Mouse (Mus musculus): ENCODE data around the gene Hpn. TPM values are rescaled to one million over a fixed set of nuclear protein-coding genes. Genes with fewer than 3 reads are reported as not detected.

The Hpn gene
- total RNA-seq, 2 experiments from 2014 or later, result 14.0 to 15.9 TPM

- no peak for TF ChIP-seq CTCF (IDR thresholded peaks at IDR 0.05)
- Histone ChIP-seq H3K27ac (peak overlapping the region; percentile 93), H3K4me3 (peak overlapping the region; percentile 40; the same call in 1 of the 2 replicates)
- DNase-seq, result peak; percentile 91
- intact Hi-C loops (cut with DNase I), result no loop called here
These were observed 3.4 kb upstream of the Hpn start for GRCm38 (mm10) chr7:31118486-31118885.

- H3K4me3 ChIP-seq, result peak overlapping the region; percentile 46
- intact Hi-C loops (cut with DNase I), result no loop called here
- DNase-seq, result no peak
- TF ChIP-seq CTCF (IDR thresholded peaks at IDR 0.05), result no peak
- H3K27ac ChIP-seq, result peak overlapping the region; percentile 93
These were observed 2.4 kb upstream of the Hpn start for GRCm38 (mm10) chr7:31117465-31117864.

- Histone ChIP-seq H3K27ac (peak overlapping the region; percentile 93), H3K4me3 (peak overlapping the region; percentile 46)
- peak; percentile 56 for DNase-seq
- TF ChIP-seq CTCF (IDR thresholded peaks at IDR 0.05), result no peak
- intact Hi-C loops (cut with DNase I), result no loop called here
These were observed 1.6 kb upstream of the Hpn start for GRCm38 (mm10) chr7:31116721-31117145.

- peak overlapping the region; percentile 93 for H3K27ac ChIP-seq
- peak; percentile 89 for DNase-seq
- H3K4me3 ChIP-seq, result peak overlapping the region; percentile 46
- TF ChIP-seq CTCF (IDR thresholded peaks at IDR 0.05), result no peak
- intact Hi-C loops (cut with DNase I), result no loop called here
These were observed 525 bp upstream of the Hpn start for GRCm38 (mm10) chr7:31115587-31116043.

- Histone ChIP-seq H3K4me3 (no peak overlapping the region; the same call in 1 of the 2 replicates), H3K27ac (peak overlapping the region; percentile 93)
- intact Hi-C loops (cut with DNase I), result no loop called here
- peak; percentile 56 for DNase-seq
- peak; percentile 23; the same call in 1 of the 2 replicates for TF ChIP-seq CTCF (IDR thresholded peaks at IDR 0.05)
These were observed 444 bp downstream of the Hpn start for GRCm38 (mm10) chr7:31114646-31115045.

GRCm38 (mm10) chr7:31113800-31114199 is 1.3 kb downstream of the Hpn start:
- intact Hi-C loops (cut with DNase I), result no loop called here
- DNase-seq, result no peak
- TF ChIP-seq CTCF (IDR thresholded peaks at IDR 0.05), result no peak
- Histone ChIP-seq H3K27ac (no peak overlapping the region; the same call in 1 of the 2 replicates), H3K4me3 (no peak overlapping the region)

GRCm38 (mm10) chr7:31112036-31112435 is 3.1 kb downstream of the Hpn start:
- Histone ChIP-seq H3K4me3 (no peak overlapping the region), H3K27ac (peak overlapping the region; percentile 35; the same call in 1 of the 2 replicates)
- TF ChIP-seq CTCF (IDR thresholded peaks at IDR 0.05), result no peak
- intact Hi-C loops (cut with DNase I), result no loop called here
- DNase-seq, result no peak

GRCm38 (mm10) chr7:31110861-31111385 is 4.2 kb downstream of the Hpn start:
- no peak overlapping the region for H3K4me3 ChIP-seq
- H3K27ac ChIP-seq, result peak overlapping the region; percentile 83
- TF ChIP-seq CTCF (IDR thresholded peaks at IDR 0.05), result no peak
- DNase-seq, result no peak
- intact Hi-C loops (cut with DNase I), result no loop called here

- Histone ChIP-seq H3K27ac (peak overlapping the region; percentile 83), H3K4me3 (no peak overlapping the region)
- TF ChIP-seq CTCF (IDR thresholded peaks at IDR 0.05), result no peak
- intact Hi-C loops (cut with DNase I), result no loop called here
- DNase-seq, result no peak
These were observed 5.3 kb downstream of the Hpn start for GRCm38 (mm10) chr7:31109796-31110195.

- Histone ChIP-seq H3K27ac (peak overlapping the region; percentile 83), H3K4me3 (peak overlapping the region; percentile 57)
- intact Hi-C loops (cut with DNase I), result no loop called here
- peak; percentile 79 for DNase-seq
- no peak for TF ChIP-seq CTCF (IDR thresholded peaks at IDR 0.05)
These were observed 6.0 kb downstream of the Hpn start for GRCm38 (mm10) chr7:31109091-31109490.

- Histone ChIP-seq H3K27ac (peak overlapping the region; percentile 83; the same call in 1 of the 2 replicates), H3K4me3 (0 out of 2 replicates have a peak overlapping the region, but pooled peaks have one; percentile 0)
- TF ChIP-seq CTCF (IDR thresholded peaks at IDR 0.05), result no peak
- intact Hi-C loops (cut with DNase I), result no loop called here
- DNase-seq, result no peak
These were observed 7.3 kb downstream of the Hpn start for GRCm38 (mm10) chr7:31107781-31108180.

GRCm38 (mm10) chr7:31106166-31106565 is 8.9 kb downstream of the Hpn start:
- intact Hi-C loops (cut with DNase I), result no loop called here
- TF ChIP-seq CTCF (IDR thresholded peaks at IDR 0.05), result no peak
- Histone ChIP-seq H3K4me3 (no peak overlapping the region), H3K27ac (no peak overlapping the region; the same call in 1 of the 2 replicates)
- no peak for DNase-seq

GRCm38 (mm10) chr7:31105061-31105768 is 9.9 kb downstream of the Hpn start:
- H3K4me3 ChIP-seq, result no peak overlapping the region
- TF ChIP-seq CTCF (IDR thresholded peaks at IDR 0.05), result peak; percentile 83
- H3K27ac ChIP-seq, result peak overlapping the region; percentile 55; the same call in 1 of the 2 replicates
- intact Hi-C loops (cut with DNase I), result loop anchor here (1.0 kb wide), 1 partner anchor 70 kb away; no protein-coding TSS in a partner anchor
- DNase-seq, result peak; percentile 84
